ENCODE assay signal across 1 mouse cellular context in the genomic region with DNA sequence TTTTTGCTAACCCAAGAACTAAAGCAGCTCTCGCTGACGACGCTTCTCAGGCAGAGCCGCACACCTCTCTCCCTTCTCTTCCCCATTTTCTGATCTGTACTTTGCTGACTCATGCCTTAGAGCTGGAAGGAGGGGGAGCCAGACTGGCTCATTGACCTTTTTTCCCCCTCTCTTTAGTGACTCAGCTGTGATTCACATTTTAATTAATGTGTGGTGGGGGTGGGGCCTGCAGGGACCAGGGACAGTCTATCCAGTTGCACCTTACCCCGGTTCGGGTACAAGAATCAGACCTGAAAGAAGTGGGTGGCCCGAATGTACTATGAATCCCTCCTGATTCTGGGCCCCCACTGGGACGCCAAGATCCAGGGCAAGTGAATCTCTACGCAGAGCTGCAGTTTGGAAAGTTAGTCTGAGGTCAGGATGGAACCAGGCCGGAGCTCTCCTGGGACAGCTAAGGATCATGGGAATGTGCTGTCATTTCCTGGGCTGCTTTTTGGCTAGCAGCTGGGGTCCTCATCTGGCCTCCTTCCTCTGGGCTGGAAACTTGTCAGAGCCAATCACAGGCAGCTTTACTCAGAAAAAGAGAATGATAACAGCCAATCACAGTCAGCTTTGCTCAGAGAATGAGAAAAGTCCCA.
TF ChIP-seq lines count a peak whose summit lies in the region.

No protein-coding gene starts in this region.

TF ChIP-seq in CH12.LX, 34 proteins besides CTCF, POLR2A, EP300 and RAD21 (continued from another document):
- TF ChIP-seq BHLHE40 (IDR thresholded peaks at IDR 0.05; ENCODE audit: low read depth, low read length) (no peak), MYC (IDR thresholded peaks at IDR 0.05; ENCODE audit: low read depth, low read length) (no peak), HCFC1 (IDR thresholded peaks at IDR 0.05; ENCODE audit: low read depth, low read length) (no peak), KAT2A (IDR thresholded peaks at IDR 0.05; ENCODE audit: insufficient replicate concordance, low read length) (no peak), JUN (IDR thresholded peaks at IDR 0.05; ENCODE audit: insufficient read depth, low read depth, low read length) (no peak), SIN3A (IDR thresholded peaks at IDR 0.05; ENCODE audit: low read length) (no peak), MAZ (IDR thresholded peaks at IDR 0.05; ENCODE audit: low read depth, low read length) (no peak)
